Mouse (Mus musculus) lung, postnatal 36 days (tissue): ENCODE measurements around the gene Pdhx.
A peak's percentile ranks its signal among the peaks of the same experiment; 100 is the strongest.

ENCODE experiments used
- DNase-seq: peaks from one replicate; pipeline ENCODE4 v3.0.0; 2022; ENCODE audit warnings: mixed read lengths

Gene Pdhx

GRCm38 (mm10) chr2:102987708-102988010 lies 85.7 kb downstream of the Pdhx start:
- DNase-seq: no peak

DNA sequence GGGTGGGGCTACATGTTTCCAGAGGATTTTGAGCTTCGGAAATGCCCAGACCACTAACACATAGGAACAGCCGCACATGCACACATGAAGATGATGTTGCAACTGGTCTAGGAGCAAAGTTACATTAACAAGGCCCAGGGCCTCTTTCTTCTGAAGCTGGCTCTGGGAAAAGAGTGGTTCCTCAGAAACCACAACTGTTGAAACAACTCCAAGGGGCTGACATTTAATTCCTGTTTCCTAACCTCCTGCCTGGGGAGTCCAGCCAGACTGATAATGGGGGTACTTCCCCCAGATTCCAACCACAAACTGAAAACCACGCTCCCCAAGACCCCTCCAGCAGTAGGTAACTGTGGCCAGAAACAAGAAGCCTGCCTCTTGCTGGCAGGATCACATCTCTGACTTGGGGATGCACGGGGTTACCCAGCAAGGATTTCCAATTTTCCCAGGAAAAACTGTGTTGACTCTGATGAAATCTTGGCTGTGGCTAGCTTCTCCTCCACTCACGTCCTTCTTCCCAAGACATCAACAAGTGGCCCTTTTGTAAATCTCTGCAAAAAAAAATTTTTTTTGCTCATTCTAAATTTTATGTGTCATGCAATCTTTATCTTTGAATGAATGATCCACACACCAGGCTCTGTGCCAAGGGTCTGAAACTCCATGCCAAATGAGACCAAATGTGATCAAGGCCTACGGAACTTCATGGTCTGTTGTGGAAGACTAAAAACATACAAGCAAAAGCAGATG lies 86.2 kb downstream of the Pdhx start:
- peak; percentile 62 for DNase-seq

DNA sequence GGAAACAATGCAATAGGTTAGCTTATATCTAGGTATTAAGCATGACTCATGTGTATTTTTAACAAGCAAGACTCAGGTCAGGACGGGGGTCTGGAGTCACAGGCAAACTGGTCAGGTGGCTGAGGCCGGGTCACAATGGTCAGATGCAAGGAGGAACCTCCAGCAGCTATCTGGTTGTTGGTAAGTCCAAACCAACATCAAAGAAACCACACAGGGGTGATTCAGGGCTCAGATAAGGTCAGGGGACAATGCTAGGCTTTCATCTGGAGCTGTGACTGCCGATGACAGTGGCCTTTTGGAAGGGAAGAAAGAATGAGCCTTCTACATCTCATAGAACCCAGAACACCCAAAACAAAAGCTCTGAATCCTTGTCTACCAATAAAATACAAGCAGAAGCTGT lies 86.9 kb downstream of the Pdhx start:
- DNase-seq: no peak

GRCm38 (mm10) chr2:102982822-102983221 lies 90.5 kb downstream of the Pdhx start:
- DNase-seq: no peak

- no peak for DNase-seq
Observed at GRCm38 (mm10) chr2:102981446-102982314, 91.6 kb downstream of the Pdhx start.

- DNase-seq: no peak
Observed at GRCm38 (mm10) chr2:102980870-102981269, 92.4 kb downstream of the Pdhx start.

- DNase-seq: no peak
Observed at GRCm38 (mm10) chr2:102979519-102979918, 93.8 kb downstream of the Pdhx start.

- no peak for DNase-seq
Observed at GRCm38 (mm10) chr2:102979112-102979511, 94.2 kb downstream of the Pdhx start.

DNA sequence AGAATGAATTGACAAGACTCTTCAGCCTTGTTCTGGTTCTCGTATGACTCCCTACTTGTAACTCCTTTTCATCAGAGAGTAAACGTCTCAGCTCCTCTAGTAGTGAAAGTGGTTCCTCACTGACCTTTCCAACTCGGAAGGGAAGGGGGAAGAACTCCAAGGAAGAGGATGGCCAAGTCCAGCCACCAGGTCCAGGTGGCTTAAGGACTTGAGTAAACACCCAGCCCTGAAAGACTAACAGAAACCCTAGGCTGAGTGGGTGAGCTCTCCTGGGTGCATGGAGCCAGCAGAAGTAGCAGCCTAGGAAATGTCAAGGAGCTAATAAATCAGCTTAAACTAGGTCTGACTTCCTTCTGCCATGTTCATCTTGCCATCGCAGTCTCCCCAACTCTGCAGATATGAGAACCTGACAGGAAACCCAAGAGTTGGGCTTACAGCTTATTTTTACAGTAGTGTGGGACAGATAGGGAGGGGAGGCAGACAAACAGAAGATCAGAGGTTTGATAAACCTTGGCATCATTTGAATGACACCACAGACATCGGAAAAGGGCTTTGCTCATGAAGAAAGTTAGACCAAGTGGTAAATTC lies 97.9 kb downstream of the Pdhx start:
- peak; percentile 68 for DNase-seq

DNA sequence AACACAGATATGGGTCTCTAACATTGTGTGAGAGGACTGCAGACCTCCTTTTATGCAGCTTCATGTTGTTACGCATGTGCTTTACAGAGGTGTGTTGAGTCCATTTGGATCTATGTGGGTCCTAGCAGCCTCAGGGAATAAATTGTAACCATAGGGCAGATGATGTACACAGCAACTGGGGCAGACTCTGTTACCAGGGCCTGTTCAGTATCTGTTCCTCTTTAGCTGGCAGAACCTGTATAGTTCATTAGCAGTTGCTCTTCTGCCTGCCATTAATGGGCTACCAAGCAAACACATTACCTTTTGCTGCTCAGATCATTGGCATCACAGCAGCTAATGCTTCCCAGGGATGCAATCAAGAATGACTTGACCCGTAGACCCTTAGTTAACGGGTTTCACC lies 100.2 kb downstream of the Pdhx start:
- no peak for DNase-seq

GRCm38 (mm10) chr2:102972575-102972974 lies 100.7 kb downstream of the Pdhx start:
- DNase-seq: peak; percentile 61

GRCm38 (mm10) chr2:102971951-102972350 lies 101.4 kb downstream of the Pdhx start:
- DNase-seq: no peak
